Comparison of ENCODE assay signal across 10 mouse cellular contexts in the genomic region with DNA sequence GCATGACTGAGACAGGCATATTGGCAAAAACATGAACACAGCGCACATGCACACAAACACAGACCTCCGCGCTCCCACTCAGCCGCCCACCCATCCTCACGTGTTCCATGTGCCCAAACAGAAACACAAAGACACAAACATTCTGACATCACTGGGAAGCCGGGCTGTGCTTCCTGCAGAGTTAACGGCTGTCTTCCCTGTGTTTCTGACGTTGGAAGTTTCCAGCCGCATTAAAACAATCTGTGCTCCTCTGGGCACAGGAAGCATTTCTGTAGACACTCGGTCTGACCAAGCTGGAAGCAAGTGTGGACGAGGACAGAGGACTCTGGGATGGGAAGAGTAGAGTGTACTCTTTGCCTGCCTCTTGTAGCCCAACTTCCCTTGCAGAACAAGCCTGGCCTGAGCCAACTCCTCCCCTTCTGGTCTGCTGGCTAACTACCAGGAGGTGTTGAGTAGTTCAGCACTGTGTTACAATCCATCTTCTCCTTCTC.
DNase-seq lines count a peak whose midpoint lies in the region; ATAC-seq and TF ChIP-seq lines count a peak whose summit lies in the region.
"Had no signal": no experiment of that assay in that cellular context is flagged by ENCODE, and none has a peak within 500 bp of the region (broad histone marks: within the 10 kb centered on the region; RNA-seq: fewer than 3 reads in every experiment).

No protein-coding gene starts in this region.

- H3K4me3 ChIP-seq in forebrain, embryonic 14.5 days (ENCODE audit: low read depth, low read length), result no peak overlapping the region
- no peak overlapping the region for H3K4me3 ChIP-seq in forebrain, embryonic 11.5 days (ENCODE audit: low read depth, low read length)
- H3K4me3 ChIP-seq in kidney, adult 2 months (ENCODE audit: insufficient read depth, low read depth, low read length), result no peak overlapping the region

- H3K4me1 ChIP-seq in forebrain, embryonic 14.5 days (ENCODE audit: control insufficient read depth, insufficient read depth, low read length), result peaks cover 12% of the 10 kb centered on the region
- peaks cover 2% of the 10 kb centered on the region; the same call in 1 of the 2 replicates for H3K4me1 ChIP-seq in forebrain, embryonic 11.5 days (replicated peaks; ENCODE audit: control insufficient read depth, insufficient read depth, low read length)
- H3K4me1 ChIP-seq in kidney, adult 2 months (ENCODE audit: control insufficient read depth, insufficient read depth, low read length), result no peaks in the 10 kb centered on the region

- TF ChIP-seq POLR2A in kidney, adult 2 months (IDR thresholded peaks at IDR 0.05; ENCODE audit: low read depth, low read length), result no peak

- H3K9me3 ChIP-seq in forebrain, embryonic 14.5 days (replicated peaks; ENCODE audit: control insufficient read depth, low read length), result no peaks in the 10 kb centered on the region
- H3K9me3 ChIP-seq in forebrain, embryonic 11.5 days (ENCODE audit: control insufficient read depth, low read length), result no peaks in the 10 kb centered on the region

- no peaks in the 10 kb centered on the region for H3K27me3 ChIP-seq in forebrain, embryonic 14.5 days (replicated peaks; ENCODE audit: control insufficient read depth, insufficient read depth, low read length)
- no peaks in the 10 kb centered on the region for H3K27me3 ChIP-seq in forebrain, embryonic 11.5 days (ENCODE audit: control insufficient read depth, insufficient read depth, low read length)
- H3K27me3 ChIP-seq in kidney, adult 2 months (replicated peaks; ENCODE audit: control insufficient read depth, insufficient read depth, low read length), result no peaks in the 10 kb centered on the region

- 73% methylated on average over 11 of the region's 11 CpGs for WGBS in forebrain, embryonic 14.5 days
- 83% methylated on average over 11 of the region's 11 CpGs for WGBS in forebrain, embryonic 11.5 days
- 67% methylated on average over 11 of the region's 11 CpGs for WGBS in kidney, adult 2 months

- intact Hi-C loops in heart, postnatal 25 days (cut with DNase I), result no loop called here

- H3K4me2 ChIP-seq in forebrain, embryonic 14.5 days (ENCODE audit: low read length), result no peak overlapping the region
- no peak overlapping the region for H3K4me2 ChIP-seq in forebrain, embryonic 11.5 days (ENCODE audit: low read depth, low read length, severe bottlenecking)

- no peak for TF ChIP-seq CTCF in kidney, adult 2 months (conservative IDR thresholded peaks at IDR 0.05; ENCODE audit: insufficient read depth, insufficient read length, low read depth, low read length)

- no peak overlapping the region for H3K27ac ChIP-seq in forebrain, embryonic 14.5 days (ENCODE audit: low read depth, low read length)
- no peak overlapping the region for H3K27ac ChIP-seq in forebrain, embryonic 11.5 days (ENCODE audit: low read depth, low read length)
- H3K27ac ChIP-seq in kidney, adult 2 months (ENCODE audit: insufficient read depth, low read depth, low read length), result no peak overlapping the region
- H3K27ac ChIP-seq: macrophage had no signal

- peak; percentile 56 for DNase-seq in forebrain, embryonic 14.5 days (ENCODE audit: low spot score)
- no peak for DNase-seq in forebrain, embryonic 11.5 days (ENCODE audit: low spot score)
- DNase-seq in cerebellum, adult 11 months, result peak; percentile 44
- peak; percentile 5 for DNase-seq in heart, postnatal 25 days (ENCODE audit: low spot score)
- peak; percentile 28 for DNase-seq in lung, postnatal 36 days
- no peak for DNase-seq in kidney, adult 2 months
- DNase-seq in gastrocnemius, adult 18-20 months (ENCODE audit: low spot score), result no peak
- no peak for DNase-seq in kidney, postnatal 14 days
- DNase-seq: kidney, postnatal 36 days had no signal

- ATAC-seq in forebrain, embryonic 14.5 days, result no peak
- no peak for ATAC-seq in forebrain, embryonic 11.5 days (replicated peaks; ENCODE audit: low FRiP score)

- no peaks in the 10 kb centered on the region for H3K36me3 ChIP-seq in forebrain, embryonic 14.5 days (ENCODE audit: control insufficient read depth, insufficient read depth, low read length)
- H3K36me3 ChIP-seq in forebrain, embryonic 11.5 days (ENCODE audit: control insufficient read depth, insufficient read depth, low read length), result no peaks in the 10 kb centered on the region
- no peaks in the 10 kb centered on the region for H3K36me3 ChIP-seq in kidney, adult 2 months (ENCODE audit: control insufficient read depth, insufficient read depth, low read length)

- H3K9ac ChIP-seq in forebrain, embryonic 14.5 days (ENCODE audit: low read length), result no peak overlapping the region
- H3K9ac ChIP-seq in forebrain, embryonic 11.5 days (ENCODE audit: low read length), result no peak overlapping the region

Comparison
In these comparisons a context has a peak if more than half of its experiments do, and no peak if none do; other contexts are left out.
1. DNase-seq: peak in forebrain, embryonic 14.5 days (single experiment), cerebellum, adult 11 months (single experiment), heart, postnatal 25 days (single experiment) and lung, postnatal 36 days (single experiment); none in forebrain, embryonic 11.5 days (single experiment), kidney, adult 2 months (single experiment), gastrocnemius, adult 18-20 months (single experiment) and kidney, postnatal 14 days (single experiment).